Mouse (Mus musculus): ENCODE data around the gene Supt20.
A peak's percentile ranks its signal among the peaks of the same experiment; 100 is the strongest.

DNA sequence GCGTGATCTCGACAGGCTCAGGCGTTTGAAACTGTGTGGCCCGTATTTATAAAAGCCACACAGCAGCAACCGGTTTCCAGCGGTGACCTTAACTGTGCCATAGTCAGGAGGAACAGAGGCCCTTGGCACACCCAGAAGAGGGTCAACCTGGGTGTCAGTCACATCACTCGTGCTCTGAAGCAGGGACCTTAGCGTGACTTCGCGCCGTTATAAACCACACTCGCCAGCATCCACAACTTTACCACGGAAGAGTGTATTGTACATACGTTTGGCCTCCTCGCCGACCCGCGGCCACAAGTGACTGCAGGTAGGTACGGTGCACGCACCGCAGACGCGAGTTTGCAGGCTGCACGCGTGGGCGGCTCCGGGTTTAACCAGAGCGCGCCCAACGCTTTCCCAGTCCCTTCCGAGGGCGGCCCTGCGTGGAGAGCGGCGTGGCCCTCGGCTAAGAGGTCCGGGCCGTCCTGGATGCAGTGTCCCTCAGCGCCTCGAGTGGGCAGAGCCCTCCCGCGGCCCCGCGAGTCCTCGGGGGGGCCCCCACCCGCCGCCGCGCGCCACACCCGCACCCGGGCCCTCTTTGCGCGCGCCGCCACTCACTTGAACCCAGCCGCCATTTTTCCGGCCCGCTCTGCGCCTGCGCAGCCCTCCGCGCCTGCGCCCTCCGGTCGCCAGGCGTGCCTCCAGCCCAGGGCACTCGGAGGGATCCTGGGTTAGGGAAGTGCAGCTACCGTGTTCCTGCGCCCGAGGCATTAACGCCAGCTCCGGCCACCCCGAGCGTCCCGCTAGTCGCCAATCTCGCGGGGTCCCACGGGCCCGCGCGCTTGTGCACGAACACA lies 42.0 kb downstream of the Supt20 start:
- no peak for TF ChIP-seq CTCF (IDR thresholded peaks at IDR 0.05; ENCODE audit: borderline replicate concordance, extremely low read depth, insufficient read depth, insufficient read length)
- peak; percentile 90 for TF ChIP-seq POLR2A (IDR thresholded peaks at IDR 0.05; ENCODE audit: borderline replicate concordance, extremely low read depth, insufficient read depth, insufficient read length, poor library complexity, severe bottlenecking)
